Mouse (Mus musculus) hindbrain, embryonic 13.5 days (tissue): ENCODE data around the gene Sptssb. TPM values are rescaled to one million over a fixed set of nuclear protein-coding genes. Genes with fewer than 3 reads are reported as not detected.
A peak's percentile ranks its signal among the peaks of the same experiment; 100 is the strongest.

Source experiments
- ATAC-seq: fragments of 200-750 bp; cut with Nextera tagmentation; 2 replicates; pipeline ENCODE4 v1.8.0; 2017; ENCODE audit warnings: moderate TSS enrichment; ENCODE audit not compliant: low FRiP score
- H3K27ac ChIP-seq: fragments of 300-500 bp; sonication (generic); 2 replicates; pipeline ENCODE4 v1.5.1; 2015; ENCODE audit warnings: inconsistent platforms, mild to moderate bottlenecking, moderate library complexity
- H3K27me3 ChIP-seq: fragments of 300-500 bp; sonication (generic); 2 replicates; pipeline ENCODE4 v1.6.1; 2015; ENCODE audit warnings: mild to moderate bottlenecking, inconsistent platforms
- H3K36me3 ChIP-seq: fragments of 300-500 bp; sonication (generic); 2 replicates; pipeline ENCODE4 v1.6.1; 2015; ENCODE audit warnings: mild to moderate bottlenecking, inconsistent platforms
- H3K4me1 ChIP-seq: fragments of 300-500 bp; sonication (generic); replicated peaks from 2 replicates; pipeline ENCODE4 v1.6.1; 2015; ENCODE audit warnings: inconsistent platforms
- H3K4me2 ChIP-seq: fragments of 300-500 bp; sonication (generic); 2 replicates; pipeline ENCODE4 v1.6.1; 2015; ENCODE audit warnings: inconsistent platforms, mild to moderate bottlenecking, moderate library complexity
- H3K4me3 ChIP-seq: fragments of 300-500 bp; sonication (generic); 2 replicates; pipeline ENCODE4 v1.5.1; 2015; ENCODE audit warnings: mild to moderate bottlenecking, inconsistent platforms
- H3K9ac ChIP-seq: fragments of 300-500 bp; sonication (generic); 2 replicates; pipeline ENCODE4 v1.6.1; 2015; ENCODE audit warnings: mild to moderate bottlenecking, inconsistent platforms
- H3K9me3 ChIP-seq: fragments of 300-500 bp; sonication (generic); 2 replicates; pipeline ENCODE4 v1.6.1; 2016; ENCODE audit warnings: inconsistent platforms
- WGBS: fragments of 180-500 bp; shearing (Covaris S2); methylation state at CpG from one replicate; pipeline ENCODE4 v1.1.7; 2015; 5-methylcytosine and 5-hydroxymethylcytosine counted together
- polyA plus RNA-seq: library from polyadenylated mRNA; unstranded; fragments of >200 nt; fragmentation: Nextera tagmentation; extraction: Ambion mirVana; gene quantifications from 2 replicates; pipeline ENCODE4 v1.2.1, GENCODE M21; 2015

The Sptssb gene
- 0.36 and 0.65 TPM in 2 replicates for polyA plus RNA-seq

GRCm38 (mm10) chr3:69859858-69860588 lies at the start of gene Sptssb:
TSS of gene Sptssb (minus strand) at chr3:69859940.
- peak; percentile 56 for ATAC-seq
- 1% methylated on average over 24 of the region's 24 CpGs for WGBS
- peaks cover 14% of the 10 kb centered on the region for H3K27me3 ChIP-seq
- H3K36me3 ChIP-seq = no peaks in the 10 kb centered on the region
- H3K4me1 ChIP-seq = peaks cover 21% of the 10 kb centered on the region
- no peak within 1 kb of the TSS for H3K27ac ChIP-seq
- H3K4me2 ChIP-seq = peak within 1 kb of the TSS; percentile 96
- peak within 1 kb of the TSS; percentile 55 for H3K4me3 ChIP-seq
- peak within 1 kb of the TSS; percentile 71 for H3K9ac ChIP-seq
- no peaks in the 10 kb centered on the region for H3K9me3 ChIP-seq

GRCm38 (mm10) chr3:69908074-69908473 lies 48.3 kb upstream of the Sptssb start:
- Histone ChIP-seq H3K9me3 (no peaks in the 10 kb centered on the region), H3K4me1 (no peaks in the 10 kb centered on the region; the same call in 1 of the 2 replicates), H3K27ac (no peak overlapping the region), H3K27me3 (no peaks in the 10 kb centered on the region), H3K36me3 (no peaks in the 10 kb centered on the region), H3K4me2 (no peak overlapping the region), H3K4me3 (no peak overlapping the region), H3K9ac (no peak overlapping the region)
- peak; percentile 74 for ATAC-seq
- 64% methylated on average over 4 of the region's 4 CpGs for WGBS

GRCm38 (mm10) chr3:69907564-69907963 lies 47.8 kb upstream of the Sptssb start:
- Histone ChIP-seq H3K27ac (no peak overlapping the region), H3K4me3 (no peak overlapping the region), H3K36me3 (no peaks in the 10 kb centered on the region), H3K9ac (no peak overlapping the region), H3K27me3 (no peaks in the 10 kb centered on the region), H3K4me1 (no peaks in the 10 kb centered on the region), H3K9me3 (no peaks in the 10 kb centered on the region), H3K4me2 (no peak overlapping the region)
- ATAC-seq = peak; percentile 65; the same call in 1 of the 2 replicates
- WGBS = 60% methylated on average over 6 of the region's 6 CpGs

GRCm38 (mm10) chr3:69902787-69903477 lies 43.2 kb upstream of the Sptssb start:
- H3K36me3 ChIP-seq = no peaks in the 10 kb centered on the region
- no peak overlapping the region for H3K9ac ChIP-seq
- ATAC-seq = 0 out of 2 replicates have a peak, but pooled peaks have one; percentile 28
- no peak overlapping the region for H3K27ac ChIP-seq
- H3K27me3 ChIP-seq = no peaks in the 10 kb centered on the region
- 84% methylated on average over 9 of the region's 9 CpGs for WGBS
- H3K9me3 ChIP-seq = no peaks in the 10 kb centered on the region
- no peak overlapping the region for H3K4me3 ChIP-seq
- H3K4me1 ChIP-seq = no peaks in the 10 kb centered on the region
- no peak overlapping the region for H3K4me2 ChIP-seq

- no peaks in the 10 kb centered on the region for H3K36me3 ChIP-seq
- no peaks in the 10 kb centered on the region for H3K4me1 ChIP-seq
- no peak for ATAC-seq
- no peaks in the 10 kb centered on the region for H3K9me3 ChIP-seq
- H3K9ac ChIP-seq = no peak overlapping the region
- H3K4me3 ChIP-seq = no peak overlapping the region
- H3K27me3 ChIP-seq = no peaks in the 10 kb centered on the region
- H3K27ac ChIP-seq = no peak overlapping the region
- 74% methylated on average over 2 of the region's 2 CpGs for WGBS
- no peak overlapping the region for H3K4me2 ChIP-seq
Observed at GRCm38 (mm10) chr3:69902382-69902781, 42.6 kb upstream of the Sptssb start.

- no peak overlapping the region for H3K4me3 ChIP-seq
- H3K27me3 ChIP-seq = no peaks in the 10 kb centered on the region
- H3K36me3 ChIP-seq = no peaks in the 10 kb centered on the region
- H3K9ac ChIP-seq = no peak overlapping the region
- no peaks in the 10 kb centered on the region for H3K4me1 ChIP-seq
- H3K4me2 ChIP-seq = no peak overlapping the region
- no peak overlapping the region for H3K27ac ChIP-seq
- no peaks in the 10 kb centered on the region for H3K9me3 ChIP-seq
- no peak for ATAC-seq
Observed at GRCm38 (mm10) chr3:69901874-69902381, 42.2 kb upstream of the Sptssb start.

GRCm38 (mm10) chr3:69900335-69900734 lies 40.6 kb upstream of the Sptssb start:
- WGBS = 76% methylated on average over 5 of the region's 5 CpGs
- Histone ChIP-seq H3K9ac (no peak overlapping the region), H3K36me3 (no peaks in the 10 kb centered on the region), H3K27me3 (no peaks in the 10 kb centered on the region), H3K9me3 (no peaks in the 10 kb centered on the region), H3K4me3 (no peak overlapping the region), H3K4me2 (no peak overlapping the region), H3K27ac (no peak overlapping the region), H3K4me1 (no peaks in the 10 kb centered on the region)
- no peak for ATAC-seq

GRCm38 (mm10) chr3:69897917-69898594 lies 38.3 kb upstream of the Sptssb start:
- H3K9me3 ChIP-seq = no peaks in the 10 kb centered on the region
- no peak overlapping the region for H3K4me2 ChIP-seq
- no peaks in the 10 kb centered on the region for H3K36me3 ChIP-seq
- no peak overlapping the region for H3K27ac ChIP-seq
- H3K4me1 ChIP-seq = no peaks in the 10 kb centered on the region
- H3K4me3 ChIP-seq = no peak overlapping the region
- no peak for ATAC-seq
- no peak overlapping the region for H3K9ac ChIP-seq
- 81% methylated on average over 7 of the region's 8 CpGs for WGBS
- no peaks in the 10 kb centered on the region for H3K27me3 ChIP-seq

GRCm38 (mm10) chr3:69895516-69895915 lies 35.8 kb upstream of the Sptssb start:
- Histone ChIP-seq H3K4me2 (no peak overlapping the region), H3K4me1 (no peaks in the 10 kb centered on the region), H3K27ac (no peak overlapping the region), H3K9ac (no peak overlapping the region), H3K27me3 (no peaks in the 10 kb centered on the region), H3K4me3 (no peak overlapping the region), H3K9me3 (no peaks in the 10 kb centered on the region), H3K36me3 (no peaks in the 10 kb centered on the region)
- 94% methylated on average over 11 of the region's 11 CpGs for WGBS
- ATAC-seq = no peak

- Histone ChIP-seq H3K9me3 (no peaks in the 10 kb centered on the region), H3K9ac (no peak overlapping the region), H3K4me3 (no peak overlapping the region), H3K4me2 (no peak overlapping the region), H3K27ac (no peak overlapping the region), H3K36me3 (no peaks in the 10 kb centered on the region), H3K27me3 (no peaks in the 10 kb centered on the region), H3K4me1 (no peaks in the 10 kb centered on the region)
- WGBS = 88% methylated on average over 9 of the region's 9 CpGs
- no peak for ATAC-seq
Observed at GRCm38 (mm10) chr3:69892187-69893094, 32.7 kb upstream of the Sptssb start.

GRCm38 (mm10) chr3:69885866-69886265 lies 26.1 kb upstream of the Sptssb start:
- 85% methylated on average over 2 of the region's 2 CpGs for WGBS
- H3K4me1 ChIP-seq = no peaks in the 10 kb centered on the region
- no peak overlapping the region for H3K9ac ChIP-seq
- H3K27ac ChIP-seq = no peak overlapping the region
- no peaks in the 10 kb centered on the region for H3K27me3 ChIP-seq
- H3K36me3 ChIP-seq = no peaks in the 10 kb centered on the region
- H3K4me2 ChIP-seq = no peak overlapping the region
- no peak for ATAC-seq
- H3K9me3 ChIP-seq = no peaks in the 10 kb centered on the region
- H3K4me3 ChIP-seq = no peak overlapping the region
